Mouse (Mus musculus): ENCODE results near the gene Mertk. TPM values are rescaled to one million over a fixed set of nuclear protein-coding genes. Genes with fewer than 3 reads are reported as not detected.
A peak's percentile ranks its signal among the peaks of the same experiment; 100 is the strongest.
"Not testable (repeated sequence)": the region's sequence is repeated elsewhere in the genome, so short reads cannot be mapped to it uniquely, and the experiment has no call there.

The Mertk gene
- total RNA-seq (2017): 0.12 TPM in 1 of 2 replicates, not detected in the other

DNA sequence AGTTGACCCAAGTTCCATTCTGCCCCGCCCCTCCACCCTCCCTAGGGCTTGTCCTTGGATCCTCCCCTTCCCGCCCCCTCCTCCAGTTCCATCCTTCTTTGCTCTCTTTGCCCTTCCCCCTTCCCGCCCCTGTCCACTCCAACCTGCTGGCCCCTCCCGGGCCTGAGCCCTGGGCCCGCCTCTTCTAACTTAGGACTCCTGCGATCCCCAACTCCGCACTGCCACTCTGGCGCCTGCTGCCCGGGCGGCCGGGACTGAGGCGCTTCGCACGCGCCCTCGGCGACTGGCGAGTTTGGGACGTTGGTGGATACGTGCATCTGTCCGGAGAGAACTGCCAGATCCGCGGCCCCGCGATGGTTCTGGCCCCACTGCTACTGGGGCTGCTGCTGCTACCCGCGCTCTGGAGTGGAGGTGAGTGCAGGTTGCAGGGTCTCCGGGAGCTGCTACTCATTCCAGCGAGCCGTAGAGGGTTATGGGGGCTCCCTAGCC, at the start of gene Mertk:
TSS of gene Mertk (plus strand) at position 264 of the 489 bp plus-strand sequence.
- ATAC-seq (ENCODE audit: extremely low read depth, insufficient number of reproducible peaks, low FRiP score, poor library complexity, severe bottlenecking): no peak

GRCm38 (mm10) chr2:128680661-128681060, 18.1 kb upstream of the Mertk start:
- no peak for ATAC-seq (ENCODE audit: extremely low read depth, insufficient number of reproducible peaks, low FRiP score, poor library complexity, severe bottlenecking)

GRCm38 (mm10) chr2:128686921-128687557, 11.7 kb upstream of the Mertk start, which contains the start of gene Anapc1:
Gene Anapc1 (minus strand): TSS chr2:128687391.
- peak; percentile 97 for ATAC-seq (ENCODE audit: extremely low read depth, insufficient number of reproducible peaks, low FRiP score, poor library complexity, severe bottlenecking)

DNA sequence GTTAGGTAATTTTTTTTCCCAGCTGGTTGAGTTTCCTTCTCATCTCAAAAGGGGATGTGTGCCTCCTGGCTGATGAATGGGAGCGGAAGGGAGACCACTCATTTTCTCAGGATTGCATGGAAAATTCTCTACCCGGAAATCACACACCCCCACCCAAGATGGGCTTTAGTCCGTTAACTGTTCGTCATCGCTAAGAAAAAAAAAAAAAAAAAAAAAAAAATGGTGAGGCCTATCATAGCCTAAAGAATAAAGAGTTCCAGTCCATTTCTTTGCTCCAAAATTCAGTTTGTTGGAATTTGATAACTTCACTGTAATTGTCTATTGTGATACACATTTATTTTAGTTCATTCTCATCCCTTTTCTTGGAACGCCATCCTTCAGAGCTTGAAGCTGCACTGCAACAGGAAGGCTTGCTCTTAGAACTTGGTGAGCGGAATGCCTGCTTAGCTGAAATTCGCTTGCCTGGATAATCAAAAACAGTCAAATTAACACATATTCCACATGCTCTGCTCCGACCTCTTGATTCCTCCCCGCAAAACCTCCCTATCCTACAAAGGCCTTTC, 11.1 kb upstream of the Mertk start:
- ATAC-seq (ENCODE audit: extremely low read depth, insufficient number of reproducible peaks, low FRiP score, poor library complexity, severe bottlenecking): no peak

- no peak for ATAC-seq (ENCODE audit: extremely low read depth, insufficient number of reproducible peaks, low FRiP score, poor library complexity, severe bottlenecking)
Measured at GRCm38 (mm10) chr2:128692336-128692735, 6.4 kb upstream of the Mertk start.

- ATAC-seq (ENCODE audit: extremely low read depth, insufficient number of reproducible peaks, low FRiP score, poor library complexity, severe bottlenecking): no peak
Measured at GRCm38 (mm10) chr2:128692771-128693170, 6.0 kb upstream of the Mertk start.

DNA sequence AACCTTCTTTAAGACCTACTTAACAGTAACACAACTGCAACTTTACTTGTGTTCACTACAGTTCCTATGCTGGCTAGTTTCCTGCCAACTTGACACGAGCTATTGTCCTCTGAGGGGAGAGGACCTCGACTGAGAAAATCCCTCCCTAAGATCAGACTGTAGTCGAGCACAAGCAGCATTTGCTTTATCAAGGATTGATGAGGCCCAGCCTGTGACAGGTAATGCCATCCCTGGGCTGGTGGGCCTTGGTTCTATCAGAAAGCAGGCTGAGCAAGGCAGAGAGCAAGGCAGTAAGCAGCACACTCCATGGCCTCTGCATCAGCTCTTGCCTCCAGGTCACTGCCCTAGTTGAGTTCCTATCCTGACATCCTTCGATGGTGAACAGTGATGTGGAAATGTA, 5.5 kb upstream of the Mertk start:
- no peak for ATAC-seq (ENCODE audit: extremely low read depth, insufficient number of reproducible peaks, low FRiP score, poor library complexity, severe bottlenecking)

GRCm38 (mm10) chr2:128693828-128694227, 4.9 kb upstream of the Mertk start:
- not testable (repeated sequence) for ATAC-seq (ENCODE audit: extremely low read depth, insufficient number of reproducible peaks, low FRiP score, poor library complexity, severe bottlenecking)

DNA sequence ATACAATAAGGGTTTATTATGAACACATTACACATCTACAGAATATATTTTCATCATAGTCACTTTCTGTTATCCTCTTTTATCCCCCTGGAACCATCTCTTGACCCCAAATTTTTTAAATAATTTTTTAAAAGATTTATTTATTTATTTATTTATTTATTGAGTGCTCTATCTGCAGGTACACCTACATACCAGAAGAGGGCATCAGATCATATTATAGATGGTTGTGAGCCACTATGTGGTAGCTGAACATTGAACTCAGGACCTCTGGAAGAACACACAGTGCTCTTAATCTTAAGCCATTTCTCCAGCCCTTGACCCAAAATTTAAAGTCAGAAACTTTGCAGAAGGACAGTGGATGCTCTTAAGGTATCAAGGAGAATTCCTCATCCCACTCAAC, 4.2 kb upstream of the Mertk start:
- ATAC-seq (ENCODE audit: extremely low read depth, insufficient number of reproducible peaks, low FRiP score, poor library complexity, severe bottlenecking): no peak

- no peak for ATAC-seq (ENCODE audit: extremely low read depth, insufficient number of reproducible peaks, low FRiP score, poor library complexity, severe bottlenecking)
Measured at GRCm38 (mm10) chr2:128696426-128696825, 2.3 kb upstream of the Mertk start.

- no peak for ATAC-seq (ENCODE audit: extremely low read depth, insufficient number of reproducible peaks, low FRiP score, poor library complexity, severe bottlenecking)
Measured at GRCm38 (mm10) chr2:128697047-128697446, 1.7 kb upstream of the Mertk start.

DNA sequence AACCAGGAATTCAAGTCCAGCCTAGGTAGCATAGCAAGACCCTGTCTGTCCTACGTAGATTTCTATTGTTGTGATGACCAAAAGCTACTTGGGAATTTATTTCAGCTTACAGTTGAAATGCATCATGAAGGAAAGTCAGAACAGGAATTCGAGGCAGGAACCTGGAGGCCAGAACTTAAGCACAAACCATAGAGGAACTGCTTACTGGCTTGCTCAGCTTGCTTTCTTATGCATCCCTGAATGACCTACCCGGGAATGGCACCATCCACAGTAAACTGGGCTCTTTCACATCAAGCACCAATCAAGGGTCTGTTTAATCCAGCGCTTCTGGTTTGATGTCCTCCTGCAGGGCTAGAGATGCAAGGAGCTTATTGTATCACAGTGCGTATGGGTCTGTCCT, 1.2 kb upstream of the Mertk start:
- ATAC-seq (ENCODE audit: extremely low read depth, insufficient number of reproducible peaks, low FRiP score, poor library complexity, severe bottlenecking): no peak

- no peak for ATAC-seq (ENCODE audit: extremely low read depth, insufficient number of reproducible peaks, low FRiP score, poor library complexity, severe bottlenecking)
Measured at GRCm38 (mm10) chr2:128698140-128698692, 540 bp upstream of the Mertk start.

DNA sequence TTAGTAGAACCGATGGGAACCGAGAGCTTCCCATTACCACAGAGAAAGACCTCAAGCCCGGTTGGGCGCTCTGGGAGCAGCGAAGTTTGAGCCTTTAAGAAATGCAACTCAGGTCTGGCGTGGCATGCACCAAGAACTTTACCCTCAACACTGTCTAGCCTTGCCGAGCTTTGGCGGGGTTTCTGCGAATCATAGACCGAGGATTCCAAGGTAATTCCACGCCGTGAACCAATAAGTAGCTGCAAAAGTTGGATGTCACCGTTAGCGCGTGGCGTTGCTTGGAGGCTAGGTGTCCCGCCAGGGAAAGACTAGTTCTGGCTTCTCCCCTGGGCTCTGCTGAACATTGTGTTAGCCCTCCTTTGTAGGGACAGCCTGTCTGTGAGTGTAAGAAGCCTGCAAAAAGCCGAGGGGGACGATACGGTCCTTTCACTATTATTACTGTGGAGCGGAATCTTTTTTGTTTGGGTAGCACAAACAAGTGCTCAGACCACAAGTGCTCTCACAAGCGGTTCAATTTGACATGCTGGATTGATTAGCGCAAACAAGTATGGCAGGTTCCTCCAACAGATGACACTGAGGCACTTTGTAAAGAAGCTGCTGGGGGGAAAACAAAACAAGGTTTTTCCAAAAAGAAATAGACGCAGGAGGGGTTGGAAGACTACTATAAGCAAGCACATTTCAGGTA, 587 bp downstream of the Mertk start:
- ATAC-seq (ENCODE audit: extremely low read depth, insufficient number of reproducible peaks, low FRiP score, poor library complexity, severe bottlenecking): no peak

GRCm38 (mm10) chr2:128704474-128704873, 5.7 kb downstream of the Mertk start:
- no peak for ATAC-seq (ENCODE audit: extremely low read depth, insufficient number of reproducible peaks, low FRiP score, poor library complexity, severe bottlenecking)

DNA sequence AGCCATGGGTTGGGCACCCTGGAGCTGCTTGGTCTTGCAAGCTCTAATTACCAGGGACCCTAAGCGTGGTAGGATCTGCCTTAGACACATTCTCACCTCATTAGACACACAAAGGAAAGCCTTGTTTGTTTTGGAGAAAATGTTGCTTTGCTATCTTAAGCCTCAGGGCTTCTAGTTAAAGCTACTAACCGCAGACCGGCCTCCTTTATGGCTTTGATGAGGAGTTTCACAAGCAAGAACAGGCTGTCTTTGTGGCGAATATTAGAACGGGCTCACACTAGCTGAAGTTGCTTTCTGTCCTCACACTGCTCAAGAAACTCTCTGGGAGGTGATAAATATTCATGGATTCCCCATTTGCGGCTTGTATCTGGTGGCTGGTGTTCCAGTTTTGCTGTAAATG, 10.5 kb downstream of the Mertk start:
- no peak for ATAC-seq (ENCODE audit: extremely low read depth, insufficient number of reproducible peaks, low FRiP score, poor library complexity, severe bottlenecking)

DNA sequence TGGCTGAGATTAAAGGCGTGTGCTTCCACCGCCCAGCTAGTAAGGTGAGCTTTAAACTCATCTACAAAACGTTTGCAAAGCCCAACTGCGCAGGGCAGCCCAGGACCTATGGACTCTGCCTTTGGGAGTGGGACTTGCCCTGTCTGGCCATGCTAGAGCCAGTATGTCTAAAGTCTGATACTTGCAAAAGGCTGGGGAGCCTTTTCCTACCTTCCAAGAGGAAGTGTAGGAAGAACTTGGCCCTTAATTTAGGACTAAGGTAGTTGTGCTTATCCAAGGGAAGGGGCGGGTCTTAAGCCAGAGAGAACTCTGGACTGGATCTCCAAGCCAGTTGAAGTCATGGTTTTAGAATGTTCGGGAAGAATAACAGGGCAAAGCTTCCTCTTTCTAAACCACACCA, 11.9 kb downstream of the Mertk start:
- no peak for ATAC-seq (ENCODE audit: extremely low read depth, insufficient number of reproducible peaks, low FRiP score, poor library complexity, severe bottlenecking)

DNA sequence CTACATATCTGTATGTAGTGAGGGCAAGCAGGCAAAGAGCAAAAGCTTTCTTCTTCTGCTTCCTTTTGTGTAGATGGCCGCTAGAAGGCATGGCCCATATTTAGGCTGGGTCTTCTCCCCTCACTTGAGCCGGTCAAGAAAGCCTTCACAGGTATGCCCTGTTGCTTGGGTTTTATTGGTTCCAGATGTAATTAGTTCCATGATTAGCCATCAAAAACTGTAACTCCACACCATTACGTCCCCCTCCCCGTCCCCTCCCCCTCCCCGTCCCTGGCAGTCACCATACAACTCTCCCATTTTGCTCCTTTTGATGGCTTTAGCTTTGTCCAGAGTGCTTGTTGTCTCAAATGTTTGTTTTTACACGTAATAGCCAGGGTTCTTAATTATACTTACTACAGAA, 14.2 kb downstream of the Mertk start:
- no peak for ATAC-seq (ENCODE audit: extremely low read depth, insufficient number of reproducible peaks, low FRiP score, poor library complexity, severe bottlenecking)

- ATAC-seq (ENCODE audit: extremely low read depth, insufficient number of reproducible peaks, low FRiP score, poor library complexity, severe bottlenecking): no peak
Measured at GRCm38 (mm10) chr2:128713548-128714003, 14.8 kb downstream of the Mertk start.

DNA sequence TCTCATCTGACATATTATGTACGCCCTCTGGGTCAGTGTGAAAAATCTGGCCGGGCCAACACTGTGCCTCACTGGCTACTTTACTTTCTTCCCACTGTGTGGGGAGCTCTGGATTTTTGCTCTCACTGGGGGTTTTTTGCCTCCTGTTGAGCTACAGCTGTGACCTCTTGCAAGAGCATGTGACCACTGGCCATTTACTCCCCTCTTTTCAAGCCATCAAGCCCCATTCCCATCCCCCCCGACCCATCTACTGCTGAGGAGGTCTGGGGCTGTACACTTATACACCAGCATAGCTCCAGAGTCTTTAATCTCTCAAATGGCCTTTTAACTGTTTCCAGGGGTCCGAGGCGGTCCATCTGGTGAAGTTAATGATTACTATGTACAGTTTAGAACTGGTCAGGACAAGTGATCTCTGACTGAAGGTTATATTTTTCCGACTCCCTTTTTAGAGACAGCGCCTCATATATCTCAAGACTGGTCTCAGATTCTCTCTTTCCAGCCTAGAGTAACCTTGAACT, 16.0 kb downstream of the Mertk start:
- ATAC-seq (ENCODE audit: extremely low read depth, insufficient number of reproducible peaks, low FRiP score, poor library complexity, severe bottlenecking): no peak

Data from neutrophil, adult 5-6 weeks (primary cell).